Mouse (Mus musculus) retina, embryonic 14.5 days (tissue): ENCODE data around the gene Atp6ap1l.

Experiments used
- DNase-seq: peaks from one replicate; pipeline ENCODE4 v3.0.0-alpha.2; 2015; ENCODE audit warnings: low spot score

Atp6ap1l gene

DNA sequence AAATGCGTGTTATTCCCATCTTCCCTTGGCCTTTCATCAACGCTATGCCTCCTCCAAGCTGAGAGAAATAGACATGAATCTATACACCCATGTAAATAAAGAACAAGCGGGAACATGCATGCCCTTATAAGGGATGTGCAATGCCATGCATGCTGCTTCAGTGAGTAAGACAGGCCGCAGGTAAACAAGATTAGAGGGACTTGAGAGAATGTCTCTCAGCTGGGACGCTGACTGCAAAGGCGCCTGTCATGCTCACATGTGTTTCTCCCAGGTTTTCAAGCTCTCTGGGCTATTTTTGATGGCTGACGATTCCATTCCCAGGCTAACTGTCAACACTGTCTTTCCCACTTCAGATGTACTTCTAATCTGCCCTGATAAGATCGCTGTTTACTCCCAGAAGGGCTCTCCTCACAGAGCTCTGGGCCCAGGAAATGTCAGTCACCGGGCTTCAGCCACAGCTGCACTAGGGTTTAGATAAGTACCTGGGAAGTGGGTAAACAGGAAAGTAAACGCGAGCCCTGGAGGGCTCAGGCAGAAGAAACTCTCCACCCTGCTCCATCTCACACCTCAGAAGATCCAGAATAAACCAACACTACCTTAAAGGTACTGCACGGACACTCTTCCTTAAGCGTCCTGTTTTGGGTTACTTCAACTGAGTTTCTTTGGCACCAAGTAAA, 19.2 kb downstream of the Atp6ap1l start:
- DNase-seq: peak; percentile 5

DNA sequence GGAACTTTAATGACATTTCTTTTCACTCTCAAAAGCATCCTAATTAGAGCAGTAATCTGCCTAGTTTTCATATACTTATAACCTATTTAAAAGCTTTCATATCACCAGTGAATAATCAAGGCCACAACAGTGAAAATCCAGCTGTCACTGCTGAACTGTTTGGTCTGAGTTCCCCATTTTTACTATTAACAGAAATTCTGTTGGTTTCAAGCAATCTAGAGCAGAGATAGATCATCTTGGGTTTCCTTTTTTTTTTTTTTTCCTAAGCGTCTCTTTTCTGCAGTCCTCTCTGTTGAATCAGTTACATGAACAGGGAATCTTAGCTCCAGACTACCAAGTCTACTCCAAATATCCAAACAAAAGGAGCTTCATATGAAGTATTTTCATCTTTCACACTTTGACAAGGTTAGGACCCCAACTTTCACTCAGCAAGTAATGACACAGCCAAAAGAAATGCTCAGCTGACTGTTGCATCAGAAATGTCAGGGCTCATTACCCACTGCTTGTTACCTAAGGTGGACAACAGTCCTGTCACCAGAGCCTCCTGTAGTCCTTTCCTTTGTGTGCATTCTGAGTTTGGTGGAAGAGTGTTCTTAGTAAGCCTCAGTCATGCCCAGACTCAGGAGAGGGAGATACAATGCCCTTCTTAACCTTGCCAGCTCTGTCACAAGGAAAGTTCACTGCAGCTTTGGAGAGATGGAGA, 23.3 kb downstream of the Atp6ap1l start:
- no peak for DNase-seq

DNA sequence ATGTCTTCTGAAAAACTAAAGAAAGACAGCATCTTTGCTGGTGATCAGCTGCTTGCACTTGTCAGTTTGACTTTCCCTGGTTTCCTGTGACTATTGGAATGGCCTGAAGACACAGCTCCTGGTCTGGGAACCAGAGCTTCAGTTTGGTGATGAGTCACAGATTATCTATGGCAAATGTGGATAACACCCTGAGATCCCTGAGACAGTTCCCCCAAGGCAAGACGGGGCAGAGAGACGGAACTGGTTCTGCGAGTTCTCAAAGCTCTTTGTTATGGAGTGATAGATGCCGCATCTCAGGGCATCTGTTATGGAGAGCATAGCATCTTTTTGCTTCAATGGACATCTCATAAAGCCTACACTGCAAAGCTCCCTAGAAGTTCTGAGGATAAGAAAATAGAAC, 33.6 kb downstream of the Atp6ap1l start:
- DNase-seq: no peak

DNA sequence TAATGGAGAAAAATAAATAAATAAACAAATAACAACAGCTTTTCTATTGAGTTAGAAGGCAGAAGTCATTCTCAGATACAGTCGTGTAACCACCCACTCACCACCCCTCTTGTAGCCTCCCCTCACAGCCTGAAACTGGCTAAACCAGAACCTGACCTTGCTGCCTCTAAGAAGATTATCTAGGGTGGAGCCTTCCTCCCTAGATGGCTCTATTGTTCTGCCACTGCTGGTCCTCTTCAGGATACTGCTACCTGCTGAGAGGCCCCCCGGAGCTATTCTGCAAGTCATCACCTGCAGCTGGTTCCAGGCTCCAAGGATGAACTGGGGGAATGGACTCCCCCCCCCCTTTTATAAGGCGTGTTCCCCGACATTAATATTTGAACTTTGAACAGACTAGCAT, 36.0 kb downstream of the Atp6ap1l start:
- DNase-seq: no peak

DNA sequence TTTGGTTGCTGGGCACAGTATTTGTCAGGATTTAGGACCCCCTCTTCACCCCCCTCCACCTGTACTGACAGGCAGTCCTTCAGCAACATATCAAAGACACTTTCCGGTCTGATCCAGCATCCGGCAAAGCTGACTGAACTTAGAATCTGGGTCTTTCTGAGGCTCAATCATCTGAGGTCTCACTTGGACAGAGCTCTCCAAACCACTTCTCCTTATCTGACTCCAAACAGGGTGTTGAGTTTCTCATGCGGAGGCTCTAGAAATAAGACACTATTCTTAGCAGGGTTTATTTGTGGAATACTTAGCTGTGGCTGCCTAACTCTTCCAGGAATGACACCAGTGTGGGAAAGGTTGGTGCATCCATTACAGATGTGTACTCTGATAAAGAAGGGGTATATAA, 43.0 kb downstream of the Atp6ap1l start:
- no peak for DNase-seq

DNA sequence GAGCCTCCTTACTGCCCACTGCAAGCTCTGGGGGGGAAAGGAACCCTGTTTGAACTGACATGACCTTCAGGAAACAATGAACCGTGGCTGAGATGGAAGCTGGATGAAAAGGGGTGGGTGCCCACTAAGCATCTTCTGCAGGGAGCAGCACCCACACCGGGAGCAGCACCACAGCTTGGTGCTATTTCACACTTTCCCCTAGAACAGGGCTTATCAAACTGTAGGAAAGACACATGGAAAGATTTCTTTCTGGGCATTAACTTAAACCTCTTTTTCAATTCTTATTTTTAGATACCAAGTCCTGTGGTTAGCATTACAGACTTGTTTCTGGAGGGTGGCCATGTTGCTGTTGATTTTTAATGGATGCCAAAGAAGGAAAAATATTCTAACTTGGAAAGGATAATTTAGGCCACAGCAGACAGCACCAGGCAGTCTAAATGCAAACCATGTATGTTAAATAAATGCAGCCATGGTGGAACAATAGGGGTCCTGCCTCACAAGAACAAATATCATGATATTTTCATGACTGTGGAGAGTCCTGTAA, 44.2 kb downstream of the Atp6ap1l start:
- no peak for DNase-seq

DNA sequence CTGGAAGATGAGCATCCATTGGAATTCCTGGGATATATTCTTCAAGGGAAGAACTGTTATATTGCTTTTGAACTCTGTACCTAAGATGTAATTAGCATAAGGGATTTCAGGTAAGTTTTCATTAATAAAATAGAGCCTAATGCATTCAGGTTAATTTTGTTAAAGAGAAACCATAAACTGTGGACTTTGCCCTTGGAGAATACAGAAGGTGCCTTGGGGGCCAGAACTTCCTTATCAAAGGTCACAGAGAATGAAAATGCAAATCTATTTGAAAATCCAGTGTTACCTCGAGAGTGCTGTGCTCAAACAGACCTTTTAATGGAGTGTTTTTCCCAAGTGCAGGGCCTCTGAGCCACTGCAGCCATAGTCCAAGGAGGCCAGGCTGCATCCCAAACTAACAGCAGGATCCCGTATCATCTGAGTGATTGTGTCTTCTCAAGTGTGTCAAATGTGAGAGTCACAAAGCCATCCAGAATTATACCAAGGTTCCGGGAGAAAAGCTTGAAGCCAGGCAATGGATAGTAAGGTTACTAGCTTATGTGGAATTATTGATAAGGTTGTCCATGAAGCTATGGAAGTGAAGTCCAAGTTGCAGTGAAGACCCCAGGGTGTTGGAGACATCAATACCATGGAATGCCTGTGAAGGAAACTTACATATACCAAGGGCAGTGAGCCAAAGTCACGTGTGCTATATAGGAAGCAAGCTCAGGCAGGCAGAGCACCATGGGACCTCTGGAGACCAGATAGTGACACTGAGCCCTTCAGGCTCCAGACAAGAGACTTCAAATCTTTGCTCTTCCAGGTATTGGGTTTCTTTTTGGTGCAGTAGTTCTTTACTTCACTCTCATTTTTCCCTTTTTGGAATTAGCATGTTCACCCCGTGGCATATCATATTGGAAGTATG, 52.2 kb downstream of the Atp6ap1l start:
- DNase-seq: no peak

DNA sequence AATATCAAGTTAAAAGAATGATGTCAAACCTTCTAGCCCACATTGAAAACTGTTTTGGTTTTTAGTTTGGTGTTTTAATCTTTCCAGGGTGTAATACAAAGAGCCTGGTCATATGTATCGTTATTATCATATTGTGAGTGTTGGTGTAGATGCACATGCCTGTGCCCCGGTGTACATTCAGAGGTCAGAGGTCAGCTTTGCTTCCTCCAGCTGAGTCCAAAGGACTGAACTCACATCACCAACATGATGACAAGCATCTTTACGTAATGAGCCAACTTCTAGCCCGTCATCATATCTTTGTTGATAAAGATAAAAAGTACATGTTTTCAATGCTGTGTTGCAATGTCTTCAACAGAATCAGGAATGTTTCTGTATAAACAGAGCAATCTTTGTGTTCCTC, 53.4 kb downstream of the Atp6ap1l start:
- DNase-seq: no peak

DNA sequence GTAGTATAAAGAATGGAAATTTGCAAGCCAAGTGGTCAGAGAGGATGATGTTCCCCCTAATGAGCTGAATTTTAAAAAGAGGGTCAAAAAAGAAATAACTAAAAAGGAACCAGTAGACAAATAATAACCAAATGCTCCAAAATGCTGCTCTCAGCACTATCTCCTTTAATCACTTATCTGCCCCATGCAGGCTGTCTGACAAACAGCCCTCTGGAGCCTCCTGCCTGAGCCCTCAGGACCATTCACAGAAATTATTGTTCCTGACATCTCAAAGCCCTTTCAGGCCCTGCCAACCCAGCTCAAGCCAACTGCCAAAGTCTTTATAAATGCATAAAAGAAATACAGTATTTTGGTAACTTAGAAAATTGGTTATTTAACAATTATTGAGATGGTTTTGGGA, 61.0 kb downstream of the Atp6ap1l start:
- DNase-seq: no peak

DNA sequence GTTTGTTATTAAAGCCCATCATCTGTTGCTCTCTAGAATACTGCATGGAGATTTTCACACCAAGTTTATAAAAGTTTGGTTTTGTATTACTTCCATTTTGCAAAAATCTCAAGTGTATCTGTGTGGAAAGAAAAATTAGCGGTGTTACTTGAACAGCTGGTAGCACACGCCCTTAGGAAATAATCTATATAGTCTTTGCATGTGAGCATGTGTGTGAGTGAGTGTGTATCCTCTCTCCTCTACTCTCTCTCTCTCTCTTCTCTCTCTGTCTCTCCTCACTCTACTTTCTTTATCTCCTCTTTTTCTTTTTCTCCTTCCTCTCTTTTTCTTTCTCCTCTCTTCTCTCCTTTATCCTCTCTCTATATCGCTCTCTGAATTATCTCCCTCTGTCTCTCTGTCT, 61.7 kb downstream of the Atp6ap1l start:
- no peak for DNase-seq

DNA sequence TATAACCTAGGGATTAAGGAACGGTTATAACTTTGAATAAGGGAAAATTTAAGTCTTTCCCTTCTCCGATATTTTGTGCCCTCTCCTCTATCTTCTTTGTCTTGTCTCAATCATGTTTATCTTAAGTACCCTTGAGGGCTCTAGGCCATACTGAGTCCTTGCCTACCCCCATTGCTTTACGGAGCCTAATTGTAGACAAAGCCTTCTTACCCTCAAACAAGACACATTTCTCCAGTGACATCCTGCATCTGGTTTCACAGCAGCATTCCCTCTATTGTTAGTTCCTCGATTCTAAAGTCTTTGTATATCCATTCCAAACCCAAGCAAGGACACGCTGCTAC, 64.0 kb downstream of the Atp6ap1l start:
- DNase-seq: no peak

DNA sequence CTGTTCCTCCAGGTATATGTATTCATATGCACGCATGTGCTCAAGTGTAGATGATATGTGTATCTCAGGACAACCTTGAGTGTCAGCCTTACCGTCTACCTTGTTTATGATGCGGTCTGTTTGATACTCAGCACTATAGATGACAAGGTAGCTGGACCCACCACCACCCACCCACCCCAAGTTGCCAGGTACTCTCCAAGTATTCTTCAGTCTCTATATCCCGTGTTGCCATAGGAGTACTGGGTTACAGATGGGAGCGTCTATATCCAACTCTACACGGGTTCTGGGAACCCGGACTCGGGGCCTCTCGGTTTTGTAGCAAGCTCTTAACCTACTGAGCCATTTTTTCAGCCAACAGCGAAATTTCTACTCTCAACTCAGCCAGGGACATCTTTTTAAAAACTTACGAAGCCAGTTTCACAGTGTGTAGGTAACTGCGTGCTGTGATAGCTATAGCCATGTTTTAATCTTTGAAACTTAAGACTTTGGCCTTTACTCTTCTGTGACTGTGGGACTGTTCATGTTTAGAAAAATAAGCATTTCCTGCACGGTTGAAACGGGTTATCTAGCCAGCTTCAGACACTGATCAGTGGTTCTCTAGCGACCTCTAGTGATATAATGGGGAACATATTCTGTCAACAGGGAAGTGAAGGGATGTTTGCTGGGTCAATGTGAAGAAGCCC, 64.5 kb downstream of the Atp6ap1l start:
- DNase-seq: peak; percentile 91

DNA sequence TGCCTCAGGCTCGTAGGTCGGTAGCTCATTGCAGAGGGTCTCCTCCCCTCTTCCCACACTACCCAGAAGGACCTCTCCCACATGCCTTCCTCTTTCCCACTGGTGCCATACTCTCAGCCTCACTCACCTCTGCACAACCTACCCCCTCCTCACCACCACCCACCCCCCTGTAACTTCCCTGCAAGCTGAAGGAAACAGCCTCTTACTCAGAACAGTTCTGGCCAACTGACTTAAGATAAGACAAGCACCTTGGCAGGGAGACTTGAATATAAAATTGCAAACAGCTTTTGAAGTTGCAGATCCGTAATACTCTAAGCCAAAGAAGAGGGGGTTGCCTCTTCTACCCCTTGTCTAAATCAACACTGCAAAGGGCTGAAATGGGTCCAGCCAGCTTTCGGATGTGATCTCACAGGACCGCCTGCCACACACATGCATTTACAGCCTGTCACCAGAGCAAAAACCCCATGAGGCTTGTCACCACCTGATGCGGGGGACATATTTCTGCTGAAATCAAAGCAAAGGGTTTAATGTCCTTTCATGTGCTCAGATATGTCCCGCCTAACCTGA, 71.4 kb downstream of the Atp6ap1l start:
- no peak for DNase-seq
